Mouse (Mus musculus) frontal cortex, adult (tissue): ENCODE results near the gene Spag8.

Experiments
- ATAC-seq: cut with Nextera tagmentation; 2 replicates; pipeline ENCODE4 v1.9.2; 2017; ENCODE audit warnings: mild to moderate bottlenecking, moderate library complexity, mixed read lengths; ENCODE audit not compliant: low TSS enrichment

Gene Spag8

GRCm38 (mm10) chr4:43652726-43653125 is 668 bp downstream of the Spag8 start:
- no peak for ATAC-seq

DNA sequence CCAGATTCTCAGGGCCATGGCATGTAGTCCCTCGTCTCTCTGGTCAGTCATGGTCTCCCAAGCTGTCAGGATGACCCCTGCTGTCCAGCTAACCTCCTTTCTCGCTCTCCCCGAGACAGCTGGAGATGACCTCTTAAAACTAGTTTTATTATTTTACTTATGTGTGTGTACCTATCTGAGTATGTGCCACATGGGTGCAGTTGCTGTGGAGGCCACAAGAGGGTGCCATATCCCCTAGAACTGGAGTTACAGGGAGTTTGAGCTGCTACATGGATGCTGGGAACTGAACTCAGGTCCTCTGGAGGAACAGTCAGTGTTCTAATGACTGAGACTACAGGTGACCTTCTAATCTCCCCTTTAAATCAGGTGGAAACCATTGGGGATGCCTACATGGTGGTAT is 3.6 kb downstream of the Spag8 start:
- ATAC-seq, result no peak

- ATAC-seq, result no peak
These were observed 12.9 kb downstream of the Spag8 start for GRCm38 (mm10) chr4:43640491-43640890.

- ATAC-seq, result no peak
These were observed 13.3 kb downstream of the Spag8 start for GRCm38 (mm10) chr4:43640076-43640475.

DNA sequence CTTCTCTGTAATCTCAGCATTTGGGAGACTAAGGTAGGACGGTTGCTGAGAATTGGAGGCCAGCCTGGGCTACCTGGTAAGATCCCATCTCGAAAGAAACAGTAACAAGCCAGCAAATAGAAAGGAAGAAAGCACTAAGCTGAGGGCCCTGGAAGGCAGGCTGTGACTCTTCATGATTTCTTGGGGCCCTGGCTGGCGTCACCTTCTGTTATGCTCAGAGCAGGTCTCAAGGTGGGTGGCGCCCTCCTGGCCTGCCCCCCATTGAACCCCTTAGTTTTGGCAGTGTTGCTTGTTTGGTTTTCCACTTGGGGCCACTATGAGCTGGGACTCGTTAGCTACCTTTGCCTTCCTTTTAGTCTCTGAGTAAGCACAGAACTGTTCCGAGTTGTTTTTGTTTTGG is 16.6 kb downstream of the Spag8 start:
- no peak for ATAC-seq

DNA sequence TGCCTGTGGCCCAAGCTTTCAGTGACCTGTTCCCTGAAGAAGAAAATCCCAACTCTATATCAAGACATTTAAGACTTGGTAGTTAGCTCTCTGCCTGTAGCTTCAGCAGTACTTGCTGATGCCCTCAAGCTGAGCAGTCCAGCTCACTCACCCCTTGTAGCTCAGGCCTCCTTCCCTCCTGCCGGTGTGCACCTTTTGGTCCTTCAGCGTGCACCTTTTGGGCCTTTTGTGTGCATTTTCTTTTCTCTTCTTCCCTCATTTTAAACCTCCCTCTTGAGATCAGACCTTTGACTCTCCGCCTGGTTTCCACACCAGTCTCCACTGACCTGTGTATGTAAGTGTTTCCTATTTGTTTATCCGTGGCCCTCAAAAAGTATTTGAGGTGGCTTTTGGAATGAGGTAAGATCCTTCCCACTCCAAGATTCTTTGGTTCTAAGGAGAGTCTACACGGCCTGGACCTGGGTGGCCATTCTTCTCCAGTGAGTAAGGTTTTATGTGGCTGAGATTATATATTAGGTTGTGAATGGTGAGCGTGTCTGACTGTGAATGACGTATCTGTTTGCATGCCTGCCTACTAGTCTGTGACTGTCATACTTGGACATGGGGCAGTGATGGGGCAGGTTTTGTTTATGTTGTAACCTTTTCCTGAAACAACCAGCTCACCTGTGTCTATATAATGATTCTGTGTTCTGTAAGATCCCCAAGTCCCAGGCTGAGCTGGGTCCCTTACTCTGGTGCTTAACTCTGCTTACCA is 18.6 kb downstream of the Spag8 start:
- no peak for ATAC-seq

DNA sequence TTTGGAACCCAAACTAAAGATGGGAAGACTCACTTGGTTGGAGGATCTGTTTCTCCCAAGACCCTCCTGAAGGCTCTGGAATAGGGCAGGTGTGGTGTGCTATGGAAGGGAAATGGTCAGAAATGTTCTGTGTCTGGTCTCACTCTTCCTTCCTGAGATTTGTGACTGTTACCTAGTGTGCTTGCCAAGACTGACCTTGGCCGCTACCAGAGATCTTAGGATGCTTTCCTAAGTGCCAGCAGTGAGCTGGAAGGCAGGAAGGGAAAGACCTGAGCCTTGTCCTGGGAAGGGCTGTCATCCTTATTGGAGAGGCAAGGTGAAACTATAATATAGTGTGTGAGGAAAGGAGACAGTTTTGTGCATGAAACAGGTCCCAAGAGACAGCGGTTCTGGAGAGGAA is 19.7 kb downstream of the Spag8 start:
- ATAC-seq, result no peak

- no peak for ATAC-seq
These were observed 20.1 kb downstream of the Spag8 start for GRCm38 (mm10) chr4:43633296-43633695.

DNA sequence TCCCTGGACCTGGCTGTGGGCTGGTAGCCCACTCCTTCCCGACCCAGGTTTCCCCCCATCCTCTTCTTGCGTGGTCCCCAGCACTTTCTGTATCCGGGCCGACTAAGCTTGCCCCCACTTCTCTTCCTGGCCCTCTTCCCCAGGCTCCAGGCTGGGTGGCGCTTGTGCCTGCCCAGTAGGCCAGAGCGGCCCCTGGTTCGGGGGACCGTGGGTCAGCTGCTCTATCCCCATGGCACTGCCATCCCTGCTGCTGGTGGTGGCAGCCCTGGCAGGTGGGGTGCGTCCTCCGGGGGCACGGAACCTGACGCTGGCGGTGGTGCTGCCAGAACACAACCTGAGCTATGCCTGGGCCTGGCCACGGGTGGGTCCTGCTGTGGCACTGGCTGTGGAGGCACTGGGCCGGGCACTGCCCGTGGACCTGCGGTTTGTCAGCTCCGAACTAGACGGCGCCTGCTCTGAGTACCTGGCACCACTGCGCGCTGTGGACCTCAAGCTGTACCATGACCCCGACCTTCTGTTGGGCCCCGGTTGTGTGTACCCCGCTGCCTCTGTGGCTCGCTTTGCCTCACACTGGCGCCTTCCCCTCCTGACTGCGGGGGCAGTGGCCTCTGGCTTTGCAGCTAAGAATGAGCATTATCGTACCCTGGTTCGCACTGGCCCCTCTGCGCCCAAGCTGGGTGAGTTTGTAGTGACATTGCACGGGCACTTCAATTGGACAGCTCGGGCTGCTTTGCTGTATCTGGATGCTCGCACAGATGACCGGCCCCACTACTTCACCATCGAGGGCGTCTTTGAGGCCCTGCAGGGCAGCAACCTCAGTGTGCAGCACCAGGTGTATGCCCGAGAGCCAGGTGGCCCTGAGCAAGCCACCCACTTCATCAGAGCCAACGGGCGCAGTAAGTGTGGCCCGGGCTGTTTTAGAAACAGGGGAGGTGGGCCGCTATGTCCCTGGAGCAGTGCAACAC is 21.2 kb downstream of the Spag8 start:
- ATAC-seq, result 0 out of 2 replicates have a peak, but pooled peaks have one; percentile 25

- peak; percentile 42 for ATAC-seq
These were observed 22.1 kb downstream of the Spag8 start, which contains the start of gene Npr2 for GRCm38 (mm10) chr4:43631046-43631955. Gene Npr2, plus strand, starts transcription at chr4:43631935.

DNA sequence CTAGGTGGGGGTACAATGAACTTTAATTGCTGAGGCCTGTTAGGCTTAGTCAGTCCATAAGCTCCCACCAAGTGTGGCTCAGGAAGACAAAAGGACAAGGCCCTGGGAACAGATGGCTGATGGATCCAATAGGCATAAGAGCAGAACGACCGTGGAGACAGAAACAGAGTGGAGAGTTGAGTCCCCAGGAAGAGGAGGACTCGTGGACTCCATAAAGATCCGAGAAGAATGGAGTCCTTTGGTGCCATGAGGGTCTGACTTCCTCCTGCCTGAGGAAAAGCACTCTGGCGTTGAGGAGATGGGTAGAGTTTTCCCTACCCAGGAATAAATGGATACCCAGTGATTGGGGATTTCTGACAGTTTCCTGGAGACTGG is 22.7 kb downstream of the Spag8 start:
- 0 out of 2 replicates have a peak, but pooled peaks have one; percentile 6 for ATAC-seq

DNA sequence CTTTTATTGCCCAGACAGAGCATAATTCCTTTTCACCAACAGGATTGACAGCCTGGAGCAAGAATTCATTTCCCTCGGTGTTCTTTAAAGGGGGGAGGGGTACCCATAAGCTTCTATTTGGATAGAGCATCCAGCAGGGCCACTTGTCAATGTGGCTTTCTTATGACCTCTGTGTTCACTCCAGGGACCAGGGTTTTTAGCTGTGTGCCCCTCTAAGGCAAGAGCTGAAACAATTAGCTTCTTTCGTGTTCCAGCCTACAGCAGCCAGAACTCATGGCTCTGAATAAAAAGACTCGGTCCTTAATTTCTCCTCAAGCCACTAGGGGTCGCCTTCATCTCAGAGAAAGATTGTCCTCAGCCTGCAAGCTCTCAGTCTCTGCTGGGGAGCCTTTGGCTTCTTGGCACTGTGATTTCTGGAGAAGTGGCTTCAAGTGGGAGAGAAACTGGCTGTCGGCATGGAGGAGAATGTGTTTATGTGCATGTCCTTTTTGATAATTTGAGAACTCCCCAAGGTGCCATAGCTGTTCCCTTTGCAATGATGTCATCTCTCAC is 23.3 kb downstream of the Spag8 start:
- peak; percentile 75 for ATAC-seq

DNA sequence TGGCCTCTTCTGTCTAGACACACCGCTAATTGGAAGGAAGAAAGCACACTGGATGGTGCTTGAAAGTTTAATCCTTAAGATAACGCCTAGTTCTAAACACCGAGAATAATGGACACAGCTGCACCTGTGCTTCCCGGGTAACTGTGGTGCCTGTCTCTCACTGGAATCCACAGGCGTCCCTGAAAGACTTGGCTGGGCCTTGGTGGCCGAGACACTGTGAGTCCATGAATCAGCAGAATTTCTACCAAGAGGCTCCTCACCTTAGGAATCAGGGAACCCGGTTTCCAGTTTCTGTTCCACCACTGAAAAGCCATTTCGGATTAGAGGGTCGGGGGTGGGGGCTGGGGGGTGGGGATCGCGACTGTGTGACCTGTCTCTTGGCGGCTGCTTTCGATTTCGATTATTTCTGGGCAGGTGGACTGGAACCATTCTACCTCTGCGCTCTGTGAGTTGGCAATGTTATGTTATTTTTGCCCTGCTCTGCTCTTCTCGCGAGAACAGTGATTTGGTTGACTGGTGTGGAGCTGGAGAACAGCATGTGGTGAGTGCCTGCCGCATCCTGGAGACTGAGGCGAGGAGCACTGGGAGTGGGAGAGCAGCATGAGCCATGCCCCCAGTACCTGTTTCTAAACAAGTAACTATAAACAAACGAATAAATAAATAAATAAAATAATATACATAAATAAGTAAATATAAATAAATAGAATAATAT is 24.1 kb downstream of the Spag8 start:
- ATAC-seq, result 0 out of 2 replicates have a peak, but pooled peaks have one; percentile 34

- no peak for ATAC-seq
These were observed 33.1 kb downstream of the Spag8 start for GRCm38 (mm10) chr4:43620146-43620778.

GRCm38 (mm10) chr4:43613060-43613730 is 40.2 kb downstream of the Spag8 start:
- no peak for ATAC-seq

DNA sequence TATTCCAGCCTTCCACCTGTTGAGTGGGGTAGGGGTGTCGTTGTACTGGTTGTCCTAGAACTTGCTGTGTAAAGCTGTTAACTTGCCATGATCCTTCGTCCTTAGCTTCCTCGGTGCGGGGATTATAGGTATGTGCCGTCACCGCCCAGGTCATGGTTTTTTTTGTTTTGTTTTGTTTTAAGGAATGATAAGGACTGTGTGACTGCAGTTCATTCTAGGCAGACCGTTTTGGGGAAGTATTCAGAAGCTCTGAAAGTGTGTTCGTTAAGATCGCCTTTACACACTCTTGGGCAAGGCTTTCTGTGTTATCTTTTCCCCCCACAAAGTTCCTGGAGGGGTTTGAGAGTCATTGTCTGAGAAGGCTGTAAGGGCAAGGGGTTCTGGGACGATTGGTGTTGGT is 40.9 kb downstream of the Spag8 start:
- ATAC-seq, result no peak

- ATAC-seq, result no peak
These were observed 48.4 kb downstream of the Spag8 start for GRCm38 (mm10) chr4:43604751-43605685.

DNA sequence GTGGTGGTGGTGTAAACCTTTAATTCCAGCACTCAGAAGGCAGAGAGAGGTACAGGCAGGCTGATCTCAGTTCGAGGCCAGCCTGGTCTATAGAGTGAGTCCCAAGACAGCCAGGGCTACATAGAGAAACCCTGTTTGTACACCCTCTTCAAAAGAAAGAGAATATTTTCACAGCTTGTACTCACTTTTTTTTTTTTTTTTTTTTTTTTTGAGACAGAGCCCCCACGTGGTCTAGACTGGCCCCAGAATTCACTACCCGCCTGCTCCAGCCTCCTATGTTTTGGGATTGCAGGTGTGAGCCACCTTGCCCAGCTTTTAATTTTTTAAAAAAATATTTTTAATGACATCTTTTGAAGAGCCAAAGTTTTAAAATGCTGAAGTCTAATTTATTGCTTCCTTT is 49.3 kb downstream of the Spag8 start:
- ATAC-seq, result no peak
